Mouse (Mus musculus) kidney, embryonic 16.5 days (tissue): ENCODE measurements around the gene Snx29. TPM values are rescaled to one million over a fixed set of nuclear protein-coding genes. Genes with fewer than 3 reads are reported as not detected.

ENCODE experiments used
- ATAC-seq: fragments of 200-750 bp; cut with Nextera tagmentation; 2 replicates; pipeline ENCODE4 v1.8.0; 2017; ENCODE audit warnings: moderate TSS enrichment; ENCODE audit not compliant: low FRiP score, low TSS enrichment
- H3K27ac ChIP-seq: fragments of 300-500 bp; sonication (generic); 2 replicates; pipeline ENCODE4 v1.5.1; 2014; ENCODE audit warnings: low read length
- H3K27me3 ChIP-seq: fragments of 300-500 bp; sonication (generic); 2 replicates; pipeline ENCODE4 v1.6.1; 2014; ENCODE audit warnings: low read length, control low read depth, mixed read lengths; ENCODE audit not compliant: insufficient read depth
- H3K36me3 ChIP-seq: fragments of 300-500 bp; sonication (generic); 2 replicates; pipeline ENCODE4 v1.6.1; 2014; ENCODE audit warnings: low read length, control low read depth, mixed read lengths; ENCODE audit not compliant: insufficient read depth
- H3K4me1 ChIP-seq: fragments of 300-500 bp; sonication (generic); 2 replicates; pipeline ENCODE4 v1.6.1; 2014; ENCODE audit warnings: low read length, control low read depth, mixed read lengths; ENCODE audit not compliant: insufficient read depth
- H3K4me2 ChIP-seq: fragments of 300-500 bp; sonication (generic); replicated peaks from 2 replicates; pipeline ENCODE4 v1.6.1; 2014; ENCODE audit warnings: low read depth, low read length
- H3K4me3 ChIP-seq: fragments of 300-500 bp; sonication (generic); 2 replicates; pipeline ENCODE4 v1.5.1; 2014; ENCODE audit warnings: mild to moderate bottlenecking, low read length
- H3K9ac ChIP-seq: fragments of 300-500 bp; sonication (generic); replicated peaks from 2 replicates; pipeline ENCODE4 v1.6.1; 2014; ENCODE audit warnings: low read length
- H3K9me3 ChIP-seq: fragments of 300-500 bp; sonication (generic); 2 replicates; pipeline ENCODE4 v1.6.1; 2016; ENCODE audit warnings: low read length, control low read depth
- WGBS: fragments of 180-500 bp; shearing (Covaris S2); extraction: QIAGEN DNeasy Blood & Tissue Kit; methylation state at CpG from one replicate; pipeline ENCODE4 v1.1.7; 2014; 5-methylcytosine and 5-hydroxymethylcytosine counted together
- polyA plus RNA-seq: library from polyadenylated mRNA; unstranded; fragments of >200 nt; fragmentation: Nextera tagmentation; extraction: Ambion mirVana; gene quantifications from 2 replicates; pipeline ENCODE4 v1.2.1, GENCODE M21; 2015

Snx29 gene
- polyA plus RNA-seq, 1 experiment from 2014 or later: 15.7 TPM

DNA sequence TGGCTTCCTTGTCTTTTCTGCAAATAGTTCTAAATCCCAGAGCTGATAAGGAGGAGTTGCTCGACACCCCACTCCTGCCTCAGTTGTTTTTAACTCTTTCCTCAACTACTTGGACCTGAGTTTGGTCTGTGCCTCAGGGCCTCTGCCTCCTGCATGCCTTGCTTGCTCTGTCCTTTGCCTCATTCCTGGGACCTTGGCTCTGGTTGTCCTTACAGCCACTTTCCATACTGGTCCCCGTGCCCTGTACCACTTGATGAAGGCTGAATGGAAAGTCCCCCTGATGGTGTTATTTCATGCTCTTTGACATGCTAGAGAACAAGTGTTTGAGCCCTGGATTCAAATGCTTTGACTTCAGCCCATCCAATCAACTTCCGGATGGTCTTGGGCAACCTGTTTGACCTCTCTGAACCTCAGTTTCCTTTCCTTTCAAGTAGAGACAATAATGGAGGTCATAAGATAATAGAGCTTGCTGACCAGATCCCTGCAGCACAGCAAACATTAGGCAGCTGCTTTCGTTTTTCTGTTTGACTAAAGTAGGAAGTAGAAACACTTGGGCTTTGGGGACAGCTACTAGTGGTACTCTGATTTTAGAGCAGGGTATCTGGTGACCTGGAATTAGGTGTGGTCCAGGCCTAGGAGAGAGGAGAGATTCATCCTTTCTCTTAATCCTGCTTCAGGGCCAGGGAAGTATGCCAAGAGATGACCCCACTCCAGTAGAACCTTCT is 365.7 kb downstream of the Snx29 start:
- no peak overlapping the region for H3K4me2 ChIP-seq
- WGBS: 68% methylated on average over 4 of the region's 4 CpGs
- no peak overlapping the region for H3K9ac ChIP-seq

DNA sequence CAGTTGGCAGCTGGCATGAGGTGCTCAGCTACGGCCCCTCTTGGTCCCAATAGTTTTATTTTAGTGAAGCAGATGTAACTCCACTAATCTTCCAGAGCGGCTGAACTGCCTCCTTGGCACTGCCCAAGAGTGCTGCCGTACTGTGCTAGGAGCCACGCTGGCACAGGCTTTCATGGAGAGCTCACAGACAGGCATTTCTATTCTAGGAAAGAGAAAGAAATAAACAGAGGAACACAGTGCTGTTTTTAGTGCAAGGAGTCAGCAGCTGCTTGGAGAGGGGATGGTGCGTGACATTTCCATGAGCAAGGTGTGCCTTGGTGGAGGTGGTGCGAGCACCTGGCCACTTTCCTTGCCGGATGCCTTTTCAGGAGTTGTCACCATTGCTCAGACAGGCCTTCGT is 367.4 kb downstream of the Snx29 start:
- Histone ChIP-seq H3K27me3 (no peaks in the 10 kb centered on the region), H3K4me1 (no peaks in the 10 kb centered on the region), H3K9me3 (no peaks in the 10 kb centered on the region), H3K4me2 (no peak overlapping the region), H3K4me3 (no peak overlapping the region), H3K27ac (no peak overlapping the region), H3K36me3 (no peaks in the 10 kb centered on the region), H3K9ac (no peak overlapping the region)
- 91% methylated on average over 8 of the region's 8 CpGs for WGBS
- no peak for ATAC-seq

More for the DNA sequence above, 365.7 kb downstream of the Snx29 start:
- no peaks in the 10 kb centered on the region for H3K36me3 ChIP-seq
- H3K27ac ChIP-seq: no peak overlapping the region
- H3K9me3 ChIP-seq: no peaks in the 10 kb centered on the region
- ATAC-seq: no peak
- H3K4me1 ChIP-seq: no peaks in the 10 kb centered on the region
- H3K4me3 ChIP-seq: no peak overlapping the region
- H3K27me3 ChIP-seq: no peaks in the 10 kb centered on the region

DNA sequence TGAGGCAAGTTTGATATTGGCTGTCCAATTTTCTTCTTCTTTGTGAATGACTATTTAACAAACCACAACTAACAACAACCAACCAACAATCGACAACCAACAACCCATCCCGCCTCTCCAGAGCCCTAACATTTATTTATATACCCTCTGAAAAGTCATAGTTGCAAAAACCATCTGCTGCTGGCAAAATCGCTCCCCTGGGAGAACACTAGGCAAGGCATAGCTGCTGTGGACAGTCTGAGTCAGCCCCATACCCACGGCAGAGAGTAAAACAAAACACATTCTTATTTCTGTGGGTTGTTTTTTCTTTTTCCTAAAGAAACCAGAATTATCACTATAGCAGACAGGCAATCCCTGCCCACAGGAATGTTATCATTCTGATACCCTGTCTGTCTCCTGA is 368.0 kb downstream of the Snx29 start:
- no peak overlapping the region for H3K4me2 ChIP-seq
- ATAC-seq: no peak
- WGBS: 72% methylated on average over 4 of the region's 4 CpGs
- no peak overlapping the region for H3K27ac ChIP-seq
- H3K9ac ChIP-seq: no peak overlapping the region
- no peaks in the 10 kb centered on the region for H3K4me1 ChIP-seq
- no peak overlapping the region for H3K4me3 ChIP-seq
- H3K9me3 ChIP-seq: no peaks in the 10 kb centered on the region
- H3K27me3 ChIP-seq: no peaks in the 10 kb centered on the region
- no peaks in the 10 kb centered on the region for H3K36me3 ChIP-seq

DNA sequence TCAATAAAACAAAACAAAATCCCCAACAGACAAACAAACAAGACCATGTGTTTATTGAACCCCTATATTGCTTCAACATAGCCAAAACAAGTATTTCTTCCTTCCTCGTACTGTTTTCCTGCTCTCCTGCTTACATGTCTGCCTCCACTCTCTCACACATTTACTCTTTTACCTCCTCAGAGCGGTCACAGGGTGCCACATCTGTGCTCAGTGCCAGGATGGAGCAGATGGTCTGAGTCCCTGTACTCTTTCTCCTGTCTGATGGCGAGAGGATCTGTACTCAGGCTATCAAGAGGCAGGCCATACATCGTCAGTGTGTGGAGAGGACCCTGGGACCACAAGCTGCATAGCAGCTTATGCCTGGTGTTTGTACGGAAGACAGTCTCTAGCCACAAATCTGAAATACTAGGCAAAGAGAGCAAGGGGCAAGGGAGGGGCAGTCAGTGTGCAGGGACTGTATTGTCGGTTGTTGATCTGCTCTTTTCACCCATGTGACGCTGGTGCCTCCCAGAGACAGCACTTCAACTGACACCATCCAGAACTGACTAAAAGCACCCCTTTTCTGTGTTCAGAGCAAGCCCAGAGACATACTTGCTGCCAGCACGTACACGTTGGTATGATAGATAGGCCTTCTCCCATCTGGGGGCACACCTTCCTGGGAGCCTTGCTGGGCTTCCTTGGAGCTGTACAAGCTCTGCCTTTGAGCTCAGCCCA is 368.9 kb downstream of the Snx29 start:
- Histone ChIP-seq H3K27me3 (no peaks in the 10 kb centered on the region), H3K4me1 (no peaks in the 10 kb centered on the region), H3K9ac (no peak overlapping the region), H3K9me3 (no peaks in the 10 kb centered on the region), H3K27ac (no peak overlapping the region), H3K4me2 (no peak overlapping the region), H3K4me3 (no peak overlapping the region), H3K36me3 (no peaks in the 10 kb centered on the region)
- ATAC-seq: 0 out of 2 replicates have a peak, but pooled peaks have one; percentile 33
- 65% methylated on average over 9 of the region's 9 CpGs for WGBS

DNA sequence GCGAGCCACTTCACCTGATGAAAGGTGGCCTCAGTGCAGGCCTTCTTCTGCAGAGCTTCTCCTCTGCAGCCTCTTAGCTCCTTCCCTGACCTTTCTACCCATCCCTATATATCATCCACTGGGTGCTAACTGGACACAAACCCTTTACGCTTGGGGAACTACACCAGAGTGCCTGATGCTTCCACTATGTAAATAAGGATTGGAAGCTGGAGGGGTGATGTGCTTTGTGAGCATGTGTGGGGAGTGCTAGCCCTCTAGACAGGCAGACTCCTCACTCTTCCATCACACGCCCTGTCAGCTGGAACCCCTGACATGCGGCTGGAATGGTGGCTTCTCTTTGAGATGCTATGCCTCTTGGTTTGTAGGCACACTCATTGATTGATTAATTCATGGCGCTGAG is 370.0 kb downstream of the Snx29 start:
- 50% methylated on average over 5 of the region's 5 CpGs for WGBS
- Histone ChIP-seq H3K9ac (no peak overlapping the region), H3K36me3 (no peaks in the 10 kb centered on the region)

DNA sequence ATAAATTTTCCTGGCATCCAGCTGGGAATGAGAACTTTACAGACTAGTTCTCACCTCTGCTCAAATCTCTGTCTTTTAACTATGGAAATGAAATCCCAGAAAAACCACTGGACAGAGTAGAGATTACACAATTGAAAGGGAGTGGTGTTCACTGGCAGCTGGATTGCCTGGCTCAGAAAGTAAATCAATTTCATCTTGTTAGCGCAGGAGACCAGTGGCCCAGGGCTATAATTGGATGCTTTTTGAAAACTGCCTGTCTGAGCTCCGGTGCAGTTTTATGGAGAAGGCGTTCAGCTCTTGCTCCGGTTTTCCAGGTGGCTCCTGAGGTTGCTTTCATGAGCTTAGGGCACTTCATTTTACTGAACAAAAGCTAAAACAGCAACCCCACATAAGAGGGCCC is 371.7 kb downstream of the Snx29 start:
- ATAC-seq: no peak
- H3K4me3 ChIP-seq: no peak overlapping the region
- no peak overlapping the region for H3K4me2 ChIP-seq
- no peak overlapping the region for H3K9ac ChIP-seq
- WGBS: 53% methylated on average over 4 of the region's 4 CpGs
- no peaks in the 10 kb centered on the region for H3K9me3 ChIP-seq
- no peaks in the 10 kb centered on the region for H3K4me1 ChIP-seq
- H3K36me3 ChIP-seq: no peaks in the 10 kb centered on the region
- no peaks in the 10 kb centered on the region for H3K27me3 ChIP-seq
- no peak overlapping the region for H3K27ac ChIP-seq

More for the DNA sequence above, 370.0 kb downstream of the Snx29 start:
- ATAC-seq: peak; percentile 76
- no peak overlapping the region for H3K4me3 ChIP-seq
- H3K4me2 ChIP-seq: no peak overlapping the region
- no peaks in the 10 kb centered on the region for H3K27me3 ChIP-seq
- no peak overlapping the region for H3K27ac ChIP-seq
- H3K9me3 ChIP-seq: no peaks in the 10 kb centered on the region
- H3K4me1 ChIP-seq: no peaks in the 10 kb centered on the region

DNA sequence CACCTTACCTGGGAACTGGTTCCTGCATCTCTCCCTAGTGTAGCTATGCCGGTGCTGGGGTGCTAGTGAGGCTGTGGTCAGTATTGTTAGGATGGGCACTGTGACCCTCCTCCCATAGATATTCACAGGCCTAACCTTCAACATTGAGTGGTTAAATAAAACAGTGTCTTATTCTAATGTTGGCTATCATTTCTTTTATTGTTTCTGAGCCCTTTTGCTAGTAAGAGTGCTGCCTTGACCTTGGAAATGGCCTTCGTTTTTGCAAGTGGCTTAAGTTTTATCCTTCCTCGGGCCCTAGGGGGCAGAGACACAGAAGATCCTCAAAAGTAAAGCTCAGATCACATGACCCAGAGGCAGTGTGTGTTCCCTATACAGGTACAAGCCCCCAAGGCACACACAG is 374.1 kb downstream of the Snx29 start:
- no peaks in the 10 kb centered on the region for H3K4me1 ChIP-seq
- H3K4me3 ChIP-seq: no peak overlapping the region
- no peak for ATAC-seq
- H3K27me3 ChIP-seq: no peaks in the 10 kb centered on the region
- no peak overlapping the region for H3K9ac ChIP-seq
- 71% methylated on average over 3 of the region's 3 CpGs for WGBS
- H3K9me3 ChIP-seq: no peaks in the 10 kb centered on the region
- H3K4me2 ChIP-seq: no peak overlapping the region
- H3K36me3 ChIP-seq: no peaks in the 10 kb centered on the region
- no peak overlapping the region for H3K27ac ChIP-seq

DNA sequence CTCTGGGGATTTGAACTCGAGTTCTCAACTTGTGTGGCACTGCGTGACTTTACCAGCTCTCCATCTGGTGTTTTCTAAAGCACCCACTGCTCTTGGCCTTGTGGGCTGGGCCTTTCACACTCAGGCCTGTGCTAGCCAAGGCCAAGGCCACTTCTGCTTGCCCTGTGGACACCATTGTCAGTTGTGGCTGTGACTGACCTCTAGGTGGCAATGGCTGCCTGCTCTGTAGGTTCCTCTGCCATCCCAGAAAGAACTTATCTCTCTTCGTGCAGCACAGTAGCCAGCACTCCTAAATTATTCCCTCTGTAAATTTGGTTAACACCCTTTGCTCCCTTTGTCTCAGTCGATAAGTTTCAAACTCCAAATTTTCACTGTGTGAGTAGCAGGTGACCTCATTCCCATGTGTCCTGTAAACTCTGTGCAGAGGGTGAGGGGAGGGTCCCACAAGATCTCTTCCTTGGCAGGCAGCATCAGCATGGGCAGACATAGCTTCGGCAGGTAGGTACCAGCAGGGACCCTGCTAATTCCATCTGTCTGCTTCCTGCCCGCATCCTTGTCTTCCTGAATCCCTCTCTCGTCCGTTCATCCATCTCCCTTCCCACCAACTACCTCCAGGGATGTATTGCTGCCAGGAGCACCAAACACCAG is 375.1 kb downstream of the Snx29 start:
- H3K9ac ChIP-seq: no peak overlapping the region
- WGBS: 65% methylated on average over 8 of the region's 8 CpGs
- peak; percentile 46; the same call in 1 of the 2 replicates for ATAC-seq

DNA sequence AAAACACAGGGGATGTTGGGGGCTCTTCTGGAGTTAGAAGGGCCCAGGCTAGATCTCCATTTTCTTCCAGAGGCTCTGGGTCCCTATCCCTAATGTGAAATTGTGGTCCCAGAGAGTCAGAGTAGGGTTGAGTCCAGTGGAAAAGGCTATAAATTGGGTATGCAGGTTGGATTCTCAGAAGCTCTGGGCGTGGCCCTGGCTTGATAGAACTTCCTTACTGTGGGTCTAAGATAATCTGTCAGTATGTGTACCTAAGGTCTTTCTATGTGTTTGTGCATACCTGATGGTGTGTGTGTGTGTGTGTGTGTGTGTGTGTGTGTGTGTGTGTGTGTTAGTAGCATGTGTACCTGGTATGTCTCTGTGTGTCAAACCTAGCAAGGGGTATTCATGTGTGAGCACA is 378.9 kb downstream of the Snx29 start:
- no peak overlapping the region for H3K9ac ChIP-seq

More for the DNA sequence above, 375.1 kb downstream of the Snx29 start:
- no peak overlapping the region for H3K4me2 ChIP-seq
- no peak overlapping the region for H3K27ac ChIP-seq
- no peaks in the 10 kb centered on the region for H3K9me3 ChIP-seq
- H3K4me3 ChIP-seq: no peak overlapping the region
- no peaks in the 10 kb centered on the region for H3K4me1 ChIP-seq
- no peaks in the 10 kb centered on the region for H3K27me3 ChIP-seq
- no peaks in the 10 kb centered on the region for H3K36me3 ChIP-seq

DNA sequence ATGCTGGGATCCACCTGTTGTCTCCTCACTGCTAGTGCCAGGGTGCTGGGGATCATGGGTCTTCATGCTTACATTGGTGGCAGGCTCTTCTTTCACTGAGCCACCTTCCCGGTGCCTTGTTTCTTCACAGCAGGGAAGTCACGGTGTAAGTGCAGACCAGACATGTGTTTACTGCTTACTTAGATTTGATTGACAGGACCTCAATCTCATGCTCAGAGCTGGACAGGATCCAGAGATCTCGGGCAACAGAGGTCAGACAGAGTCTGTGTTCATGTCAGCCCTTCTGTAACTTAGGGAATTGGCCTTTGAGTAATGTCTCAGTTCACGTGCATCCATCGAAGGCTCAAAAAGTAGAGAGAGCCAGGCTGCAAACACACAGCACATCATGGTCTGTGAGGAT is 381.4 kb downstream of the Snx29 start:
- Histone ChIP-seq H3K9me3 (no peaks in the 10 kb centered on the region), H3K4me3 (no peak overlapping the region), H3K27me3 (no peaks in the 10 kb centered on the region), H3K9ac (no peak overlapping the region), H3K4me2 (no peak overlapping the region), H3K4me1 (peaks cover 5% of the 10 kb centered on the region), H3K27ac (no peak overlapping the region), H3K36me3 (no peaks in the 10 kb centered on the region)
- WGBS: 70% methylated on average over 5 of the region's 5 CpGs
- ATAC-seq: no peak

More for the DNA sequence above, 378.9 kb downstream of the Snx29 start:
- Histone ChIP-seq H3K4me1 (no peaks in the 10 kb centered on the region), H3K27ac (no peak overlapping the region), H3K4me2 (no peak overlapping the region), H3K36me3 (no peaks in the 10 kb centered on the region), H3K27me3 (no peaks in the 10 kb centered on the region), H3K9me3 (no peaks in the 10 kb centered on the region), H3K4me3 (no peak overlapping the region)
- 89% methylated on average over 1 of the region's 1 CpGs for WGBS
- ATAC-seq: no peak
